Mouse (Mus musculus) MEL (cell line): ENCODE data around the gene Dmrta1. TPM values are rescaled to one million over a fixed set of nuclear protein-coding genes. Genes with fewer than 3 reads are reported as not detected.
"Not testable (repeated sequence)": the region's sequence is repeated elsewhere in the genome, so short reads cannot be mapped to it uniquely, and the experiment has no call there.

Experiments used
- DNase-seq: peaks from one replicate; pipeline ENCODE4 v3.0.0; 2011; ENCODE audit warnings: low read depth, low spot score
- H3K27ac ChIP-seq: 2 replicates; pipeline ENCODE4 v1.5.1; 2012; ENCODE audit warnings: low read depth, mild to moderate bottlenecking, control low read depth, low read length, moderate library complexity; ENCODE audit not compliant: control insufficient read depth
- H3K27me3 ChIP-seq, 2 experiments: fragments of 150-350 bp in 1 of 2; sonication (generic) in 1 of 2; 2 replicates each; pipeline ENCODE4 v1.6.1; 2012; ENCODE audit warnings: low read length in 2 of 2, mild to moderate bottlenecking in 2 of 2, improper control_type of control experiment in 1 of 2, moderate library complexity in 1 of 2; ENCODE audit not compliant: insufficient read depth in 2 of 2, control insufficient read depth in 1 of 2
- H3K36me3 ChIP-seq, 2 experiments: 2 replicates each; pipeline ENCODE4 v1.6.1; 2012 to 2014; ENCODE audit warnings: low read length in 2 of 2, improper control_type of control experiment in 1 of 2, inconsistent platforms in 1 of 2, mild to moderate bottlenecking in 1 of 2; ENCODE audit not compliant: insufficient read depth in 2 of 2, control insufficient read depth in 1 of 2
- H3K4me1 ChIP-seq, 2 experiments: fragments of 150-350 bp in 1 of 2; sonication (generic) in 1 of 2; 2 replicates each; pipeline ENCODE4 v1.6.1; 2012; ENCODE audit warnings: low read length in 2 of 2, improper control_type of control experiment in 1 of 2, mild to moderate bottlenecking in 1 of 2; ENCODE audit not compliant: insufficient read depth in 2 of 2, control insufficient read depth in 1 of 2
- H3K4me3 ChIP-seq, 2 experiments: fragments of 150-350 bp in 1 of 2; sonication (generic) in 1 of 2; 2 replicates each; pipeline ENCODE4 v1.5.1; 2012; ENCODE audit warnings: low read depth in 2 of 2, low read length in 2 of 2, mild to moderate bottlenecking in 2 of 2, moderate library complexity in 2 of 2, control low read depth in 1 of 2, improper control_type of control experiment in 1 of 2; ENCODE audit not compliant: control insufficient read depth in 1 of 2, insufficient read depth in 1 of 2
- H3K79me2 ChIP-seq: 2 replicates; pipeline ENCODE4 v1.6.1; 2012; ENCODE audit warnings: mild to moderate bottlenecking, low read length, moderate library complexity; ENCODE audit not compliant: control insufficient read depth, poor library complexity, insufficient read depth
- H3K9ac ChIP-seq: 2 replicates; pipeline ENCODE4 v1.6.1; 2012; ENCODE audit warnings: low read depth, mild to moderate bottlenecking, control low read depth, low read length, moderate library complexity; ENCODE audit not compliant: control insufficient read depth, poor library complexity, severe bottlenecking
- H3K9me3 ChIP-seq: fragments of 150-350 bp; sonication (generic); replicated peaks from 2 replicates; pipeline ENCODE4 v1.6.1; 2012; ENCODE audit warnings: mild to moderate bottlenecking, low read length, improper control_type of control experiment, moderate library complexity; ENCODE audit not compliant: insufficient read depth
- MAFK ChIP-seq: IDR thresholded peaks from 2 replicates; pipeline ENCODE4 v1.6.1; 2011; ENCODE audit warnings: low read depth, mild to moderate bottlenecking, low read length, improper control_type of control experiment, borderline replicate concordance
- USF1 ChIP-seq: IDR thresholded peaks from 2 replicates; pipeline ENCODE4 v1.6.1; 2014; ENCODE audit warnings: low read depth, mild to moderate bottlenecking, inconsistent platforms, low read length, improper control_type of control experiment, moderate library complexity
- polyA plus RNA-seq, 2 experiments: library from polyadenylated mRNA; stranded (reverse) in 1 of 2; unstranded in 1 of 2; fragments of >175 nt in 1 of 2; fragments of >200 nt in 1 of 2; gene quantifications; 2 replicates each; pipeline versions ENCODE4 v1.2.1 to v1.2.4; 2012; ENCODE audit warnings: low replicate concordance in 2 of 2, low read depth in 1 of 2; ENCODE audit not compliant: insufficient read length in 2 of 2, insufficient read depth in 1 of 2, missing spikeins in 1 of 2
- total RNA-seq: library from RNA; depleted of rRNA; stranded (reverse); fragments of 300-350 nt; gene quantifications from 2 replicates; pipeline ENCODE4 v1.2.3, GENCODE M21; 2012

Dmrta1 gene
- total and polyA plus RNA-seq, 3 experiments: 0.08 TPM; not detected in 2

- TF ChIP-seq MAFK (no peak), USF1 (no peak)
- Histone ChIP-seq H3K4me1 (no peaks in the 10 kb centered on the region), H3K79me2 (no peaks in the 10 kb centered on the region), H3K4me3 (no peak overlapping the region), H3K9me3 (no peaks in the 10 kb centered on the region), H3K27ac (no peak overlapping the region), H3K36me3 (no peaks in the 10 kb centered on the region), H3K9ac (no peak overlapping the region), H3K27me3 (no peaks in the 10 kb centered on the region)
- no peak for DNase-seq
Measured at GRCm38 (mm10) chr4:89697951-89698350, 18.7 kb downstream of the Dmrta1 start.

GRCm38 (mm10) chr4:89723526-89724190, 44.4 kb downstream of the Dmrta1 start:
- H3K79me2 ChIP-seq: not testable (repeated sequence)

More at GRCm38 (mm10) chr4:89723526-89724190, 44.4 kb downstream of the Dmrta1 start:
- not testable (repeated sequence) for H3K27me3 ChIP-seq, H3K4me1 ChIP-seq, H3K4me3 ChIP-seq, DNase-seq, H3K36me3 ChIP-seq, H3K9me3 ChIP-seq, H3K27ac ChIP-seq, H3K9ac ChIP-seq
